Mouse (Mus musculus) hindbrain, embryonic 11.5 days (tissue): Measurements from ENCODE around the gene Gm14085. TPM values are rescaled to one million over a fixed set of nuclear protein-coding genes. Genes with fewer than 3 reads are reported as not detected.
A peak's percentile ranks its signal among the peaks of the same experiment; 100 is the strongest.
"Not testable (repeated sequence)": the region's sequence is repeated elsewhere in the genome, so short reads cannot be mapped to it uniquely, and the experiment has no call there.

Experiments
- ATAC-seq: fragments of 200-750 bp; cut with Nextera tagmentation; 2 replicates; pipeline ENCODE4 v1.8.0; 2017; ENCODE audit warnings: mild to moderate bottlenecking, moderate TSS enrichment, moderate library complexity; ENCODE audit not compliant: low FRiP score
- DNase-seq: peaks from one replicate; pipeline ENCODE4 v3.0.0-alpha.2; 2015; ENCODE audit warnings: low spot score
- H3K27ac ChIP-seq: fragments of 300-500 bp; sonication (generic); 2 replicates; pipeline ENCODE4 v1.5.1; 2014; ENCODE audit warnings: mild to moderate bottlenecking, low read depth, low read length
- H3K27me3 ChIP-seq: fragments of 300-500 bp; sonication (generic); 2 replicates; pipeline ENCODE4 v1.6.1; 2014; ENCODE audit warnings: mild to moderate bottlenecking, low read length, moderate library complexity, mixed read lengths; ENCODE audit not compliant: control insufficient read depth, insufficient read depth
- H3K36me3 ChIP-seq: fragments of 300-500 bp; sonication (generic); 2 replicates; pipeline ENCODE4 v1.6.1; 2014; ENCODE audit warnings: mild to moderate bottlenecking, low read length, moderate library complexity, mixed read lengths; ENCODE audit not compliant: control insufficient read depth, insufficient read depth
- H3K4me1 ChIP-seq: fragments of 300-500 bp; sonication (generic); replicated peaks from 2 replicates; pipeline ENCODE4 v1.6.1; 2014; ENCODE audit warnings: low read length, mixed read lengths; ENCODE audit not compliant: control insufficient read depth, insufficient read depth
- H3K4me2 ChIP-seq: fragments of 300-500 bp; sonication (generic); replicated peaks from 2 replicates; pipeline ENCODE4 v1.6.1; 2014; ENCODE audit warnings: mild to moderate bottlenecking, low read depth, low read length
- H3K4me3 ChIP-seq: fragments of 300-500 bp; sonication (generic); 2 replicates; pipeline ENCODE4 v1.5.1; 2014; ENCODE audit warnings: low read depth, low read length
- H3K9ac ChIP-seq: fragments of 300-500 bp; sonication (generic); 2 replicates; pipeline ENCODE4 v1.6.1; 2014; ENCODE audit warnings: low read depth, low read length
- H3K9me3 ChIP-seq: fragments of 300-500 bp; sonication (generic); 2 replicates; pipeline ENCODE4 v1.6.1; 2016; ENCODE audit warnings: low read length; ENCODE audit not compliant: control insufficient read depth
- WGBS: fragments of 180-500 bp; shearing (Covaris S2); extraction: QIAGEN DNeasy Blood & Tissue Kit; methylation state at CpG from one replicate; pipeline ENCODE4 v1.1.7; 2014; 5-methylcytosine and 5-hydroxymethylcytosine counted together
- polyA plus RNA-seq: library from polyadenylated mRNA; unstranded; fragments of >200 nt; fragmentation: Nextera tagmentation; extraction: Ambion mirVana; gene quantifications from 2 replicates; pipeline ENCODE4 v1.2.1, GENCODE M21; 2014

Gene Gm14085
- not detected in 2 replicates for polyA plus RNA-seq

DNA sequence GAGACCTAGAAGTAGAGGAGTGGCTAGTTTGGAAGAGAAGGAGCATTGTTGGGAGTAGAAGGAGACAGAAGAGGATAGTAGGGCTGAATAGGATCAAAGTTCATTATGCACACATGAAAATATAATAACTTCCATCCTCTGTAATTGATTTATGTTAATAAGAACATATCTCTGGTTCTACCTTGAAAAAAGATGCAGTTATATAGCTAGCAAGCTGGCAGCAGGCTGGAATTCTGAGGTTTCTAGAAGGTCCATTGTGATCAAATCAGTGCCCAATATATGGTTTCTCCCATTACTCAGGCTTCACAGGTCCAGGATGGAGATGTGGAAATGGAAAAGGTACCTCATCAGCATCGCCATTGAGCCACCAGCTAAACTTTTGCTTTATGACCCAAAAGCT lies at the start of gene Gm14085:
Gene Gm14085 (plus strand): TSS at position 301 of the 400 bp plus-strand sequence.
- Histone ChIP-seq H3K4me2 (no peak within 1 kb of the TSS), H3K9me3 (no peaks in the 10 kb centered on the region), H3K27ac (no peak within 1 kb of the TSS), H3K4me3 (no peak within 1 kb of the TSS), H3K36me3 (no peaks in the 10 kb centered on the region), H3K9ac (no peak within 1 kb of the TSS), H3K4me1 (no peaks in the 10 kb centered on the region), H3K27me3 (no peaks in the 10 kb centered on the region)
- DNase-seq (no peak), ATAC-seq (no peak)
- 100% methylated on average over 1 of the region's 1 CpGs for WGBS

DNA sequence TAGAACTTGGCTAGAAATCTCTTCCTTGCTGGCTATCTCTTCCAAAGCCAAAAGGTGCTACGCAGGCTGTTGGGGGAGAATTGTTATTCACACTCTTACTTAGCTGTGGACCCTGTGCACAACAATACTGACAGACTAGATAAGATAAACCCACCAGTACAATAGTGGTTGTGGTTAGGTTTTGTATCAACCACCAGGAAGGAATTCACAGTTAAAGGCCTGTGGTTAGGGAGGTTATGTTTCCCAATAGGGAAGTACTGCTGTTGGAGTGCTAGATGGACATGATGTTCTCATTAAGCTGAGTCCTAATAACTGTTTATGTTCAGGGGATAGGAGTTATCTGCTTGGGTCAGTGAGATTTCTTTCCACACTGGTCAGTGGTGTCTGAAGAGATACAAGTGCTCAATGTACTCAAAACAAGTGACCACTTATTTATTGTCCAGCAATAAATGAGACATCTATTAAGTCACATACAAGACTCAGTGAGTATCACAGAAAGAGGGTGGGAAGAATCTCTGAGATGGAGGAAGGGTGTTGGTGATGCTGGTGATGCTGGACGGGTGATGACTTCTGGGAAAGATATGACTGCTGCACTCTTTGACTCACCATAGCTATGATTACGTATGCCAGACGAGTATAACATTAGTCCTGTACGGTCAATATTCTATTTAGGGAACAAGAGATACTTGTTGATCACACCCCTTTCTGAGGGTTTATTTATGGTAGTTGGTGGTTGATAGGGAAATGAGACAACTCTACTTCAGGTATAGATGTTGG lies 45.8 kb upstream of the Gm14085 start:
- not testable (repeated sequence) for DNase-seq, H3K27ac ChIP-seq, H3K9me3 ChIP-seq, H3K27me3 ChIP-seq, H3K36me3 ChIP-seq, ATAC-seq, H3K4me1 ChIP-seq, H3K9ac ChIP-seq, H3K4me2 ChIP-seq, H3K4me3 ChIP-seq
- WGBS: 90% methylated on average over 5 of the region's 5 CpGs

DNA sequence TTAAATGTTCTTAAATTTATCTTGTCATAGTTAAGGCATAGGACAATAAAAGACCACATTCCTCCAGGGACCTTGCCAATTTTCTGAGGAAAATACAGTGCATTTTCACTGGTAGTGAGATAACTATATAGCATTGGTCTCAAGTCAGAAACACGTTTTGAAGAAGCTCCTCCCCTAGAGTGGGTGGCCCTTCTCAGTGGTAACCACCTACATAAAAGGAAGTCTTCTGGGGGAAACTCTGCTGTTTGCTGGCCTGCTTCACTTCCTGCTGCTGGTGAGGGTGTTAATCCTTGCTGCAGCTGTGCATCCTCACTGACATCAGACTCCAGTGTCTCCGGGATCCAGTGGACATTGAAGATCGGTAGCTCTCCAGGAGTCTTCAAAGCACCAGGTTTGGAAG lies 44.2 kb upstream of the Gm14085 start:
- not testable (repeated sequence) for H3K27ac ChIP-seq, DNase-seq, H3K36me3 ChIP-seq, H3K4me1 ChIP-seq, H3K4me2 ChIP-seq, ATAC-seq, H3K9ac ChIP-seq, H3K27me3 ChIP-seq, H3K4me3 ChIP-seq, H3K9me3 ChIP-seq
- 0% methylated on average over 1 of the region's 3 CpGs for whole genome bisulfite sequencing

DNA sequence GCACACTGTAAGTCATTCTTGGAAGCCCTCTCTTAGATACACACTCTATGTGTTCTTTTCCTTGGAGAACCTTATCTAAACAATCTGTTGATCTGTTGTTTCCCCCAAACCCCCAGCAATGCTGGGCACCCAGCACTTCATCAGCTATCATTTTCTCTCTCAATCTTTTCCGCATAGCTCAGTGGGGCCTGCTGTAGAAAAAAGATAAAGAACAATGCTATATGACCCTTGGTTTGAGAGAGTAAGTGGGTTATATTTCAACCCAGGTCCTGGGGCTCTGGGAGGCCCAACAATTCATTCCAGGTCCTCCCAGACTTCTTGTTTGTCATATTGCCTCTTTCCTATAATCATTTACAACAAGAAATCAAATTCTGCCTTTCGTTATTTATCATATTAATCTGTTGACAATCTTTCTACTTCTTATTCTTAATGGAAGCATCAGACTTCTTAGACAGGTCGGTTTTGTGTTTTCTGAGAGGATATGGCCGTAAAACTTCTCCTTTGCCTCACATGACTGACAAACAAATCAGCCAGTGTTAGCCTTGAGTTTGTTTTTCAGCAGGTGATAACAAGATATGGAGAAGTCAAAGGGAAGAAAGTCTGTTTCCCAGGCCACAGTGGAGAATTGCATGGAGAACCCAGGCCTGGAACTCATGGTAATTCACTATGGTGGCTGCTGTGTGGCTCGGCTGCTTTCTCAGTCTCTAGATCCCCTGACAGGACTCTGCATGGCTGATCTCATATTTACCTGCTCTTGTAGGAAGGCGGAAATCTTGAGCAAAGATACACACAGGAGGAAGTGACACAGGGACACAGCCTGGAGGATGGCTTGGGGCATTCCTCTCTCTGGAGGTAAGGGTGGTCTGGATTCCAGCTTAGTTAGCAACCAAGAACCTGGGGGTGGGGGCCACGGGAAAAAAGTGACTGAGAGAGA lies 43.5 kb upstream of the Gm14085 start:
- ATAC-seq: no peak
- WGBS: 87% methylated on average over 7 of the region's 7 CpGs

DNA sequence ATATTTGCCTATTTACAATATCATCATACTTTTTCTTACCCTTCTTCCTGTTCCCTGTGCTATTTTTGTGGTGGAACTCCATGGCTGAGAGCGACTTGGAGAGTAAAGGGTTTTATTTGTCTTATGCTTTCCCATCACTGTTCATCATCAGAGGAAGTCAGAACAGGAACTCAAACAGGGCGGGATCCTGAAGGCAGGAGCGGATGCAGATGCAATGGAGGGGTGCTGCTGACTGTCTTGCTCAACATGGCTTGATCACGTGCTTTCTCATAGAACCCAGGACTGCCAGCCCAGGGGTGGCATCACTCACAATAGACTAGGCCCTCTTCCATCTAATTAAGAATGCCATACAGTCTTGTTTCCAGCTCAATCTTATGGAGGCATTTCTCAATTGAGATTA lies 34.4 kb upstream of the Gm14085 start:
- Histone ChIP-seq H3K27ac (no peak overlapping the region), H3K9ac (no peak overlapping the region), H3K27me3 (no peaks in the 10 kb centered on the region), H3K4me1 (no peaks in the 10 kb centered on the region), H3K36me3 (no peaks in the 10 kb centered on the region), H3K9me3 (no peaks in the 10 kb centered on the region), H3K4me3 (no peak overlapping the region), H3K4me2 (no peak overlapping the region)
- DNase-seq (no peak), ATAC-seq (no peak)
- WGBS: 90% methylated on average over 4 of the region's 4 CpGs

More for the DNA sequence above, 43.5 kb upstream of the Gm14085 start:
- H3K4me2 ChIP-seq: no peak overlapping the region
- H3K4me1 ChIP-seq: no peaks in the 10 kb centered on the region
- no peak overlapping the region for H3K27ac ChIP-seq
- H3K9me3 ChIP-seq: no peaks in the 10 kb centered on the region
- no peaks in the 10 kb centered on the region for H3K36me3 ChIP-seq
- no peak for DNase-seq
- H3K27me3 ChIP-seq: no peaks in the 10 kb centered on the region
- no peak overlapping the region for H3K4me3 ChIP-seq
- no peak overlapping the region for H3K9ac ChIP-seq

DNA sequence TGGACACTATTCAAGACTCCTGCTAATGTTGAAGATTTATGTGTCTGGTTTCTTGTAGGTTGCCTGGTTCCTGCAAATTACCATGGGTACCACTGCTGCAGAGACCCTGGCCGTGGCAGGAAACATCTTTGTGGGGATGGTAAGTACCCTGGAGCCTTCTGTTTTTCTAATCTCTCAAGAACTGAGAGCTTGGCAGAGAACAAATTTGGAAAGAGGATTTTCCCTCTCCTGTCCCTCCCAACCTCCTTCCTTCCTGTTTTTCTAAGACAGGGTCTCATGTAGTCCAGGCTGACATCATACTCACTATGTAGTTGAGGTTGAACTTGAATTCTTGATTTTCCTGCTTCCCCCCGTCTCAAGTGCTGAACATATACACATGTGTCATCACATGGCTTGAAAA lies 32.3 kb upstream of the Gm14085 start:
- Histone ChIP-seq H3K4me3 (no peak overlapping the region), H3K9ac (no peak overlapping the region), H3K9me3 (no peaks in the 10 kb centered on the region), H3K27me3 (no peaks in the 10 kb centered on the region), H3K4me1 (no peaks in the 10 kb centered on the region), H3K27ac (no peak overlapping the region), H3K36me3 (no peaks in the 10 kb centered on the region), H3K4me2 (no peak overlapping the region)
- ATAC-seq (no peak), DNase-seq (no peak)
- WGBS: 78% methylated on average over 2 of the region's 2 CpGs

DNA sequence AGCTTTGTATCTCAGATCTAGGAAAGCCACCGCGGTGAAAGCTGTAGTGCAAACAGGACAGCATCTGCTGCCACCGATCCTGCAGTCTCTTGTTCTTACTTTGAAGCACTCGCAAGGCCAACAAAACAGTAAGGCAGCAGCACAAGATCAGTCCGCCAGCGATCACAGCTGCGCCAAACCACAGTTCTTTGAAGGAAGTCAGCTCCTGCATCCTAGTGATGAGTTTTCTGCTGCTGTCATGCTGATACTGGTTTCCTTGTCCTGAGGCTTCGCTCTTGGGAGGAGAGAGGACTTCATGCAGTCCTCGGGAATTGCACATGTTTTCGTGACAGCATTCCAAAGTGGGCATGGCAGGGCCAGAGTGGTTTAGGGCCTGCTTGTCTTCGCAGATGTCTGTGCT lies 17.8 kb upstream of the Gm14085 start:
- DNase-seq: no peak
- Histone ChIP-seq H3K27ac (no peak overlapping the region), H3K36me3 (no peaks in the 10 kb centered on the region), H3K9ac (no peak overlapping the region; the same call in 1 of the 2 replicates), H3K9me3 (no peaks in the 10 kb centered on the region), H3K27me3 (no peaks in the 10 kb centered on the region), H3K4me2 (peak overlapping the region; percentile 87), H3K4me3 (peak overlapping the region; percentile 50), H3K4me1 (no peaks in the 10 kb centered on the region)
- ATAC-seq: no peak
- 28% methylated on average over 11 of the region's 11 CpGs for WGBS

DNA sequence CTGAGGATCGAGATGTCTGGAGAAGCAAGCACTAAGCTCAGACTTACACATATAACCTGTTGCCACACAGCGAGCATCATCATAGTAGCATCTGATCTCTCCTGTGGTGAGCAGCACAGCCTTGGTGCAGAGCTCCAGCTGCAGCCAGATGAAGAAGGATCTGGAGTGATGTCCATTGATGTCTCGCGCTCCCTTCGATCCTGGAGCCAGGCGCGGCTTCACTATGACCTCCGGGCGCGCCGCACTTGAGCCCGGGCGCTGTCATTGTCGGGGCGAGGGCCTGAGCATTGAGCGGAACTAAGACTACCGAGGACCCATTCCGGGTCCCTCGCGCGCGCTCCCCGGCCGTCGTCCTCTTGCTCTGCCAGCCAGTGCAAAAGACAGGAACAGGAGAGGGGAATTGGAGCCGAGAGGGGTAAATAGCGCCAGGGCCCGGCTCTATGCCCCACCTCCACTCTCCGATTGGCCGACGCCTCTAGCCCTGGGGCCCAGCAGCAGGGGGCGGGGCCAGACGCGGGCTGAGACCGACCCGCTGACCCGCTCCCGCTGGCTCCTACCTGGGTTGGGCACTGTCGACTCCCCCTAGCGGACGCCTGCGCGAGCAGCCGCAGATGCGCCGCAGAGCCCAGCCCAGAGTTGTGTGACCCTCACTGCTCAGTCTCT lies 17.3 kb upstream of the Gm14085 start:
- Histone ChIP-seq H3K4me1 (no peaks in the 10 kb centered on the region), H3K9ac (peak overlapping the region; percentile 54; the same call in 1 of the 2 replicates), H3K4me3 (peak overlapping the region; percentile 50), H3K27ac (no peak overlapping the region), H3K27me3 (no peaks in the 10 kb centered on the region), H3K9me3 (no peaks in the 10 kb centered on the region), H3K4me2 (peak overlapping the region; percentile 87), H3K36me3 (no peaks in the 10 kb centered on the region)
- DNase-seq: peak; percentile 96
- peak; percentile 100 for ATAC-seq
- 1% methylated on average over 44 of the region's 46 CpGs for WGBS
